Mouse (Mus musculus) left cerebral cortex, adult 18-20 months (tissue): Measurements from ENCODE around the gene Tmem160. TPM values are rescaled to one million over a fixed set of nuclear protein-coding genes. Genes with fewer than 3 reads are reported as not detected.

Experiments used
- DNase-seq, 2 experiments: peaks; one replicate each; pipeline ENCODE4 v3.0.0; 2021 to 2022; ENCODE audit warnings: low spot score in 2 of 2, mixed read lengths in 1 of 2
- total RNA-seq, 2 experiments: library from RNA; stranded (reverse); gene quantifications; 2 replicates each; pipeline ENCODE4 v1.2.3; 2021

Tmem160 gene
- total RNA-seq, 2 experiments from 2014 or later = 75.9 to 81.5 TPM

DNA sequence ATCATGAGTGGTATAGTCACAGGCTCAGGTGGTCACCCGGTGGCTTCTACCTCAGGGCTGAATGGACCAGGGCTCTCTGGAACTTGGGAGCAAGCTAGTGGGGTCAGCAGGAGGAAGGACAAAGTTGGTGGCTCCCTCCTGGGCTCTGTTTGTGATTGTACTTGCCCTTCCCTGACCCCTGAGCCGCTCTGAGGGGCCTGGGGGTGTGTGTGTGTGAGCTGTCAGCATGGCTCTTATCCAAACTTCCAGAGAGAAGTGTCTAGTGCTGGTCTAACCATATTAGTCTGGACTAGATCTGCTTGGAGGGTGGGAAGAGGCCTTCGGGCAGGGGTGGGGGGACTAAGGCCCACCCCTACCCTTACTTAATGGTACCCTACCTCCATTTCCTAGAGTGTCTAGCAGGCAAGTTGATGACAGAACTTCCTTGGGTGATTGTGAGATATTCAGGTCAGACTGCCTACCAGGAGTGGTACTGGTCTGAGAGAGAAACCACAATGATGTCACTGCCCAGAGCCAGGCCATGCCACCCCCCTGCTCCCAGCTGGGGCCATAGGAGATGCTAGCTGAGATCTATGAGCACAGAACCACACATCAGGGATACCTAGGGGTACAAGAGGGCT, 19.1 kb upstream of the Tmem160 start:
- DNase-seq = no peak

DNA sequence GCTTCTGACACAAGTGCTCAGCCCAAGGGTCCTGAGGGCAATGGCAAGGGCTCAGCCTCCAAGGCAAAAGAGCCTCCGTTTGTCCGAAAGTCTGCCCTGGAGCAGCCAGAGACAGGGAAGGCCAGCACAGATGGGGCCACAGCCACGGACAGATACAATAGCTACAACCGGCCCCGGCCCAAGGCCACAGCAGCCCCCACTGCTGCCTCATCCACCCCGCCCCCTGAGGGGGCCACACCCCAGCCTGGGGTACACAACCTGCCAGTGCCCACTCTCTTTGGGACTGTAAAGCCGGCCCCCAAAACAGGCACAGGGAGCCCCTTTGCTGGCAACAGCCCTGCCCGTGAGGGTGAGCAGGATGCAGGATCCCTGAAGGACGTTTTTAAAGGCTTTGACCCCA, 17.5 kb upstream of the Tmem160 start:
- DNase-seq = no peak

DNA sequence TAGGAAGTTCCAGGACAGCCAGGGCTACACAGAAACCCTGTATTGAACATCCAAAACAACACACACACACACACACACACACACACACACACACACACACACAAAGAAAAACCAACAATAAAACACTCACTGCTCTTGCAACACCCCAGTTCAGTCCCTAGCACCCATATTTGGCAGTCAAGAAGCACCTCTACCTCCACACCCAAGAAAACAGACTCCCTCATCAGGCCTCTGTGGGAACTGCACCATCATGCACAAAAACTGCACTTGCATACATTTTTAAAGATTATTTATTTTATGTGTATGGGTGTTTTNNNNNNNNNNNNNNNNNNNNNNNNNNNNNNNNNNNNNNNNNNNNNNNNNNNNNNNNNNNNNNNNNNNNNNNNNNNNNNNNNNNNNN, 11.3 kb upstream of the Tmem160 start:
- no peak for DNase-seq

DNA sequence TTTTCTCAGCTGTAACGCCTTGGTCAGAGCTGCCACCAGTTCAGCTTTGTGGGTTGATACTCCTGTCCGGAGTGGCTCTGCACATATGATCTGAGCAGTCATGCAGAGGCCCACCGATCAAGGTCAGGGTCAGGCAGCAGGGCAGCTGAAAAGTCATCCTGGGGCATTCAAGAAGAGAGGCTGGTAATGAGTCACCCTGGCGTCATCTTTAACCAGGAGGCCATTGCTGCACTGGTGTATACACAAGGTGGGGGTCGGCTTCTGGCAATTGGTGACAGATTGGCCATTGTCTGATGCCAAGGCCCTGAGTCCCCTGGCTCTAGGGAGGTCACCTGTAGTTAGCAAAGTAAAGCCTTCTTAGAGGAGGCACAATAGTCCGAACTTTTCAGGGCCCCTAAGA, 923 bp upstream of the Tmem160 start:
- no peak for DNase-seq

DNA sequence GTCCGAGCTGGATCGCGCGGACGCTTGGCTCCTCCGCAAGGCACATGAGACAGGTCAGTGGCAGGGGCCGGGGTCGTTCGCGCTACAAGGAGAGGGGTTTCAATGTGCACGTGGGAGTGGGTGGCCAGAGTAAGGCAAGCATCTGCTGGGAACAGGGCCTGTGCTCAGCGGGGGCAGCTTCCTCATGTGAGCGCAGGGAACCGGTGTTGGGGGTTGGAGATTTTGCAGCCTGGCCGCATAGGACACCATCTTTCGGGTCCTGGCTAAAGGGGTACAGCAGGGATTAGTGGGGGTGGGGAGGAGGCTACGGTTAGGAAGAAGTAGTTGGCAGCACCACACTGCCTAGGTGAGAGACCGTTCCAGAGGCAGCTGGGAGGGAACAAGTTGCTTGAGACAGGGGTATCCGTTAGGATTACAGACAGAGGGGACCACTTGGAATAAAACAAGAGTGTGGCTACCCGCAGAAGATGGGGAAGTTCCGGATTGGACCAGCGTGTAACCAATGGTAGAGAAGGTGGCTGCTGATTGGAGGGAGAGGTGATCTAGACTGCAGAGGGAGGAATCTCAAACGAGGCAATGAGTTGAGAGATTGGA, 636 bp downstream of the Tmem160 start:
- peak; percentile 66 to 71 for DNase-seq

DNA sequence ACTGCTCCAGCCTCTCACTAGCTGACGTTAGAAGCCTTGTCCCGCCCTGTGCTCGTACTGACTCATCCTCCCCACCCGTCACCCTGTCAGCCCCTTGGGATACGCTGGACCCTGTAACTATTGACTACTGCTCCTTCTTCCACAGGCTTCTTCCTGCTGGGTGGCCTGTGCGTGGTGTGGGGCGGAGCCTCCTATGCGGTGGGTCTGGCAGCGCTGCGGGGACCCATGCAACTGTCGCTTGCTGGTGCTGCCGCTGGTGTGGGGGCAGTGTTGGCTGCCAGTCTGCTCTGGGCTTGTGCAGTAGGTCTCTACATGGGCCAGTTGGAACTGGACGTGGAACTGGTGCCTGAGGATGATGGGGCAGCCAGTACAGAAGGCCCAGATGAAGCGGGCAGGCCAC, 2.4 kb downstream of the Tmem160 start:
- no peak for DNase-seq

DNA sequence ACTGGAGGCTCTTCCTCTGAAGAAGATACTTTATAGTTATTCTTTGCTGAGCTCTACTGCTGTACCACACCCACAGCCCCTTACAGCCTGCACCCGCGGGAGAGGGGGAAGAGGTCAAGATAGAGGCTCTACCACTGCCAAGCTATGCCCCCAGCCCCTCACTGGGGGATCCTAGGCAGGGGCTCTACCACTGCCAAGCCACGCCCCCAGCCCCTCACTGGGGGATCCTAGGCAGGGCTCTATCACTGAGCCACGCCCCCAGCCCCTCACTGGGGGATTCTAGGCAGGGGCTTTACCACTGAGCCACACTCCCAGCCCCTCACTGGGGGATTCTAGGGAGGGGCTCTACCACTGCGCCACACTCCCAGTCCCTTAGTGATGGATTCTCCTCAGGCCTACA, 3.7 kb downstream of the Tmem160 start:
- DNase-seq = no peak

DNA sequence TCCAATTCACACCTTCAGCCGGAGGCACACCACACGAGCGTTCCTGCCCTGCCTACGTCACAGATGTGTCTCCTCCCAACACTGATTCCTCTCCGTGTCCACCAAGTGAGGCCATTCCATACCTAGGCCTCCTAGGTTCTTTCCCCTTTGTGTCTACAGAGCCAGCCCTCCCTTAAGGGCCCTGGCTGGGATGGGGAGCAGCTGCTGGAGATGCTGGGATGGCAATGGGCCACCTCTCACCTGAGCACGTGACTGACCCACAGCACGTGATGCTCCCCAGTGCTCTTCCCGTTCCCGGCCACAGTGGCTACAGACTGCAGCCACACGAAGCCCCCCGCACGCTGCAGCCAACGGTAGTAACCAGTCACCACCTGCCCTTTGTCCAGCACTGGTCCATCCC, 8.0 kb downstream of the Tmem160 start:
- DNase-seq = no peak

DNA sequence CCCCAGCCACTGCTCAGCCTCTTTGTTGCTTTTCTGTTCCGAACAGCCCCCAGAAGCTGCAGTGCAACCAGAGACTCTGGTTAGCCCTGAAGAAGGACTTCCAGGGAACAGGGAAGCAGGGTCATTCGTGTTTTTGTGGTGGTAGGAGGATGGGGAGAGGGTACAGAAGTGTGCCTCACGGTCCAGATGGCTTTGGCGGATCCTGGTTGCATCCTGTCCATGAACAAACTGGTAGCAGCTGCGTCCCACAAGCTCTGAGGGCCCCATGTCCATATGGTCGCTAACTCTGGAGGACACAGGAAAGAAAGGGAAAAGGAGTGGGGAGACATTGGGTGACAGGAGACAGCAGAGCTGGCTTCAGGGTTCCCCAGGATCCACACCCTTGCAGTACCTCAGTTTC, 8.6 kb downstream of the Tmem160 start:
- DNase-seq = no peak

DNA sequence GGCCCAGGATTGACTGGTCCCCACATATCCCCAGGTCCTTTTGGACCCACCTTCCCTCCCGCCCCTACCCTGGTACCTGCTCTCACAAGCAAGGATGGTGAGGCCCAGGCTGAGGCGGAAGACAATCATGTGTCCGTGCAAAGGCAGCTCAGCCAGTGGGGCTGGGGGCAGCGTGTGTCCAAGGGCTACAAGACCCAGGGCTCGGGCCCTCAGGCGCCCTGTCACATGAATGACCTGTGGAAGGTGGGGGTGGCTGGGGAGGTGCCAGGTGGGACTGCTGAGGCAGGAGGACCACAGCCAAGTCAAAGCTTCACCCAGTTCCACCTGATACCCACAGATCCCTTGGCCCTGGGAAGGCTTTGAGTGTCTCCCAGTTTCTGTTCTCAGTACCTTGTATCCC, 9.1 kb downstream of the Tmem160 start:
- no peak for DNase-seq

DNA sequence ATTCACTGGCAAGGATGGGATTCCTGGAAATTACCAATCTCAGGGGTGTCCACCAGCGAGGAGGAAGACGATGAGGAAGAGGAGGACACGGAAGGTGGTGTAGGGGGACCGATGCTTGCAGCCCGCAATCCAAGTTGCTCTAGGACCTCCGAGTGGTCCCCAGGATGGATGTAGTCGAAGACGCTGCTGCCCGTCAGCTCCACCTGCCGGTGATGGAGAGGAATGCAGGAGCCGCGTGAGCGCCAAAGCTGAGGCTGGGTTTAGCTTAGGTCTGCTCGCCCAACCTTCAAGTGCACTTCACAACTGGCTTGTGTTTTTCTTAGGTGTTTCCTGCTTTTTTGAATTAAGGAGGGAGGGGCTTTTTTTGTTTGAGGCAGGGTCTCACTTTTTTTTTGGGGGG, 10.6 kb downstream of the Tmem160 start:
- peak; percentile 79 to 86 for DNase-seq

DNA sequence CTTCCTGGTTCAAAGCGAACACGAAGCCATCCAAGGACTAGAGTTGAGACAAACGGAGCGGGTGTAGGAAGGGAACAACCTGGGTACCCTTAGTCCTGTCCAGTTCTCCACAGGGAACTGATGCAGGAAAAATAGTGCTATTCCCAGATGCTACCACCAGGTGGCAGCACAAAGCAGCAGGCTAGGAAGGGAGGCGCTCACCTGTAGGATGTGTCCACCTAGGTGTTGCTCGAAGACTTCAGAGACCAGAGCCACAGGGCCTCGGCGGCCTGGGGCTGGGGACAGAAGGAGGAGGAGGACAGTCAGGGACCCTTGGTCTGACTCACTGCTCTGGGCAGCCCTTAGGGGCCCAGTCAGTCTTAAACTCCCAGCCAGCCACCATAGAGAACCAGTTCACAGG, 12.6 kb downstream of the Tmem160 start:
- peak; percentile 64 to 84 for DNase-seq

DNA sequence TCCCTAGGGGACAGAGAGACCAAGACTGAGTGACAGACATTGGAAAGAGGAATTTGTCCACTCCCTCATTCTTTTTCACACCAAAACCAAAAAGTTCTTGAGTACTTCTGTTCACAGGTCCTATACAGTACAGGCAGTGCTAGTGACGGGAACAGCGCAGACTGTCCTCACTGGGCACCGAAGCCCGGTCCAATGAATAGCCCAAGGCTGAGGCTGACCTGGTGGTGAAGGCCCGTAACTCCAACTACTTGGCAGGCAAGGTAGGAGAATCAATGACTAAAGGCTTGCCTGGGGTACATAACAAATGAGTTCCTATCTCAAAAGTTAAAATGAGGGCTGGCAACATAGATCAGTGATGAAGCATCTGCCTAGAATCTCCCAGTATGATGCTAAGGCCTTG, 13.0 kb downstream of the Tmem160 start:
- DNase-seq = no peak

DNA sequence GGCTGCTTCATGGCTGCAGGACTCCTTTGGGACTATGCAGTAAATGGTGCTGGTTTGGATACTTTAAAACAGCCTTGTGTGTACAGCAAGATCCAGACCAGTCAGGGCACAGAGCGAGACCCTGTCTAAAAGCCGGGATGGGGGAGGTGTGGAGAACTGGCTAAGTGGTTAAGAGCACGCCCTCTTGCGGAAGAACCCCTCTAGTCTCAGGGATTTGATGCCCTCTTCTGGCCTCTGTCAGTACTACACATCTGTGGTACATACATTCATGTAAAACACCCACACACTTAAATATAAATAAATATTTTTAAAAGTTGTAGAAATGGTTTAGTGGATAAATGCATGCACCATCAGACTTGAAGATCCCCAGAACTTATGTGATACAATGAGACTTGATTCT, 14.0 kb downstream of the Tmem160 start:
- DNase-seq = peak in 1 of 2 experiments; percentile 28

DNA sequence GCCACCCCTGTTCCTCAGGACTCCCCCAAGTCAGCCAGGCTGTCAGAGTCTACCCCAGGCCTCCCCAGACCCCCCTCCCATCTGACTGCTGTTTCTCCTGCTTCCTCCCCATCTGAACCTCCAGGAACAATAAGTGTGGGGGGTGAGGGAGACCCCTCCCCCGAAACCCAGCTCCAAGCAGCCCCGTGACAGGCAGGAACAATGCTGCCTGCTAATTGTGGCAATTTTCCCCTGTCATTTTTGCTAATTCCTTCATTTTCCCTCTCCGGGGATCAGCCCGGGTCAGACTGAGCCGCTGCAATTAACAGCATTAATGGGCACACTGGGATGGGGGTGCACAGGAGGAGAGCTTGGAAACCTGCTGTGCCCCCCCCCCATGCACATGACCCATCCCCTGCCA, 15.5 kb downstream of the Tmem160 start:
- DNase-seq = no peak

DNA sequence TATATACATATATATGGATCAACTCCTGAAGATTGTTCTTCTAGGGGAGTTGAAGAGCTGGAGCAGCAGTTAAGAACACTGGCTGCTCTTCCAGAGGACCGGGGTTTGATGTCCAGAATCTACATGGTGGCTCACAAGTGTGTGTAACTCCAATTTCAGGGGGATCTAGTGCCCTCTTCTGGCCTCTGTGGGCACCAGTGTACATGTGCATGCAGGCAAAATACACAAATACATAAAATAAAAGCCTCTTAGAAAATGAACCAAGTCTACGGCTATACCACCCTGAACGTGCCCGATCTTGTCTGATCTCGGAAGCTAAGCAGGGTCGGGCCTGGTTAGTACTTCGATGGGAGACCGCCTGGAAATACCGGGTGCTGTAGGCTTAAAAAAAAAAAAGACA, 19.0 kb downstream of the Tmem160 start:
- no peak for DNase-seq

DNA sequence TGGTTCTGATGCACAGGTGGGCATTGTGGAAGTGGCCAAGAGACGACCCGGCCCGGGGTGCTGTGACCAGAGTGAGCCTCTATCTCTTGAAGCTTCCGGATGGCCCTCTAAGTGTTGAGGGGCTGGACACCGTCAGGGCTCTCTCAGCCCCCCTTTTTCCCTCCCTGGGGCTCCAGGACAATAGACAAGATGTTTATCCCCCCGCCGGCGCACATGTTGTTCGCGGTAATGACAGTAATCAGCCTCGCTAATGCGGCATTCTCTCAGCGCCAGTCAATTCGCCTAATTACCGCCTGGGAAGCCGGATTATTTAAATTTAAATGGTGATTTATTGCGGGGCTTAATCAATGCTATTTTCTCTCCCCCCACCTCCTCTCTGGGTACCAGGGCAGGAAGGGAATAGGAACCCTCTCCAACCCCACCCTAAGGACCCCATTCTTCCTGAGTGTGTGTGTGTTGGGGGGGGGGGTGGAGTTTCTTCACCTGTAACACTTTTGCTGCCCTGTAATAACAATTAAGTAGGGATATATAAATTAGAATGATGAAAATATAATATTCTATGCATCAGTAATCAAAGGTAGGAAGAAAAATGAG, 19.6 kb downstream of the Tmem160 start:
- DNase-seq = no peak

DNA sequence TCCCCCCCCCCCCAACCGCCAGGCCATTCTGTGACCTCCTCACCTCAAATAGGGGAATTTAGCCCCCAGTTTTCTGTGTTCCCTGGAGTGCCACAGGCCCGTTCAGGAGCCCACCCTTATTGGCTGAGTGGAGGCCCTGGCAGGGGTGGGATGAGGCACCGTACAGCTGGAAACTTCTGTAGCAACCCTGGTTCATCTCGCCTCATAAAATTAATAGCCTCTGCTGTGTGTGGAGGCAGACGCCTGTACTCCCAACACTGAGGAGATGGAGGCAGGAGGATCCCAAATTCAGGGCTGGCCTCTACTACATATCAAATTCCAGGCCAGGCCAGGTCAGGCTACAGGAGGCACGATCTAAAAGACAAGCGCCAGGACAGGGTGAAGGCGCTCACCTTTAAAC, 21.3 kb downstream of the Tmem160 start:
- DNase-seq = no peak

DNA sequence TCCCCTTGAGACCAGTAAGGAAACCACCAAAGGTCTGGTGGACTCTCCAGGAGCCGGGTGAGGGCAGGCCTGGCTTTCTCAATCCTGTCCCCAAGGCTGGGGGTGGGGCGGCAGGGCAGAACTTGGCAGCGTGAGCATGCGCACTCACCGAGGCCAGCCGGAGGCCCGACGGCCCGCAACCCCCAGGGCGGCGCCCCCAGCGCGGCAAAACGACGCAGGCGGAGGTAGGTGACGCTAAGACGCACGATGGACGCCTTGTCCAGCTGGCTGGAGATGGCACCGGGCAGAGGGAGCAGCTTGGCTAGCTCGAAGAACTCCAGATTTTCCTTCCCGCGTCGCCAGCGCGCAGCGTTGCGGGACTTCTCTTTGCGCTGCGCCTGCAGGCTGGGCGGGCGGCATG, 21.9 kb downstream of the Tmem160 start:
- DNase-seq = no peak

DNA sequence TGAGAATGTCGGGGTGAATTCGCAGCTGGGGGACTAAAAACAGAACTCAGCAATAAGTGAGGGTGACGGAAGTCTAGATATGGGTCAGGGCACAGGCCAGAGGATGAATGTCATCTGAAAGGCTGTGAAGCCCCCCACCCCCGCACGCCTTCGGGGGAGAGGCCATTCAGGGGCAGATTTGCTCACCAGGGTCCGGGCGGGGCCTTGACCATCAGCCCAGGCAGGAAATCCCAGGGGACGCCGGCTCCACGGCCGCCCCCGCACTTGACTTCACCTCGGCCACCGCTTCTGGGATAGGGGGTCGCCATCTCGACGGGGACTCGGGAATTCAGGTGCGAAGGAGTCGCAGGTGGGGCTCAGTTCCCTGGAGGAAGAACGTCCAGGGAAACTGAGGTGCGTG, 22.7 kb downstream of the Tmem160 start:
- no peak for DNase-seq

DNA sequence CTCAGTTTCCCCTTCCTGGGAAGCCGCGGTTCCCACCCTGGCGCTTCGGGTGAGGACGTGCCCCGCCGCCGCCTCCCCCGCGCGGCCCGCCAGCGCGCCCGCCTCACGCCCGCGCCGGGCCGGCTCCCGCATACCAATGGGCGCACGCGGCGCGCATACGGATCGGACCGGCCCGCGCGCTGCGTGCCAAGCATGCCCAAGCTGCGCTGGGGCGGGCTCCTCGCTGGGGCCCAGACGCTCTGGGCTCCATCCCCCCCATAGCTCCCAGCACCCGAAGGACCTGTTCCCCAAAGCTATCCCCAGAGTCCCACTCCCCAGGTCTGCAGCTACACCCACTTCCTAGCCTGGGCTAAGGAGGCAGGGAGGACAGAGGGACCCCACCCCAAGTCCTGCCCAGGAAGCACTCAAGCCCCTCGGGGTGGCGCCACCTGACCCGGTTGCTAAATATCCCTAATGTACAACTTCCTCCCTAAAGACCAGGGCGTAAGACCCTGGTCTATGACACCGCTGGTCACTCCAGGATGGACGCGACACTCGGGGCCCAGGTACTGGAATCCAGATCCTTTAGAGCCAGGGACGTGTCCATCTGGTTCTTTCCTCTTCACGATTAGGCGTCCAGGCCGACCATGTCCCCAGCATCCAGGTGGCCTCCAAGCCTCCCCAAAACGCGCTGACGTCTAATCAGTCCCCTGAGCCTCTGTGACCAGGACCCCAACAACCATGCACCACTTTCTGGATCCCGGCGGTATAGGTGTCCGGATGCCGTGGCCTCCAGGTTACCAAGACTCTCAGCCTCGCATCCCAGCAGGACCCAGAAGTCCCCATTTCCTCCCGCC, 23.4 kb downstream of the Tmem160 start:
- no peak for DNase-seq

DNA sequence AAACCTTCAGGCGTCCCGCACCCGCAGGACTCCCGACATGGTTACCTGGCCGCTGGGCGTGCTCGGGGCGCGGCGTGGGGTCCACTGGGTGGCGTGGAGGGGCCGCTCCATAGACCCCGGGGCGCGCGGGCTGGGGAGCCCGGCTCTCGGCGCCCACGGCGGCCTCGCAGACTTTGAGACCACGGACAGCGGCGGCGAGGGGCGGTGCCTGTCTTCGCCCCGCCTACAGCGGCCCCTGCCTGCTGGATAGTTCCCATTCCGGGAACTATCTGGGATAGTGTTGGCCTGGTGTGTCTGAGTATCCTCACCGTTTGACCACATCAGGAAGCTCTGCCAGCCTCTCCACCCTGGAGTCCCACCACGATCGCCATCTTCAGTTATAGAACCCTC, 24.0 kb downstream of the Tmem160 start:
- no peak for DNase-seq
